Mouse (Mus musculus): ENCODE measurements at regions not wholly inside any gene's neighbourhood (a gene's known extent, or its start where the extent isn't known, plus 50 kb on each side); places are given as distances from the start of the nearest gene placed in this dataset.
A peak's percentile ranks its signal among the peaks of the same experiment; 100 is the strongest.

DNA sequence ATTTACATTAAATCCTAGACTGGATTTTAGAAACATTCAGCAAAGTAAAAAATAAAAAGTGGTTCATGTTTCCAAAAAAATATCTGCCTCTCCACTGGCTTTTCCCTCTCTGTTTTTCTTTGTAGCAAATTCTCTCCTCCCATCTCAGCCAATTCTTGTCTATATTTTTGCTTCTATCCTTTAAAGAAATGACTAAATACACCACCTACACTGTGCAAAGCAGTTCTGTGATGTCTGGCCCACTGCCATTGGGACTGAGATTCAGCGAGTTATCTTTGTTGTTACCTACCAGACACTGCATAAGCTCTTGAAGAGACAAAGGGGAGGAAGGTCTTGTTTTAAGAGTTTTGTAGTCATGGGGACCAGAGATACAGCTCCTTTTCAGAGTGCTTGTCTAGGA, 835.8 kb upstream of the Klhl29 start:
- ATAC-seq, result no peak
- no peak overlapping the region for H3K4me3 ChIP-seq (replicated peaks)
- 36% methylated on average over 1 of the region's 1 CpGs for WGBS
- H3K27me3 ChIP-seq, result no peaks in the 10 kb centered on the region
- no peaks in the 10 kb centered on the region for H3K36me3 ChIP-seq
- no peaks in the 10 kb centered on the region for H3K4me1 ChIP-seq (replicated peaks)
- H3K4me2 ChIP-seq (replicated peaks), result no peak overlapping the region
- no peak overlapping the region for H3K27ac ChIP-seq
- H3K9ac ChIP-seq (replicated peaks), result no peak overlapping the region
- H3K9me3 ChIP-seq, result no peaks in the 10 kb centered on the region

DNA sequence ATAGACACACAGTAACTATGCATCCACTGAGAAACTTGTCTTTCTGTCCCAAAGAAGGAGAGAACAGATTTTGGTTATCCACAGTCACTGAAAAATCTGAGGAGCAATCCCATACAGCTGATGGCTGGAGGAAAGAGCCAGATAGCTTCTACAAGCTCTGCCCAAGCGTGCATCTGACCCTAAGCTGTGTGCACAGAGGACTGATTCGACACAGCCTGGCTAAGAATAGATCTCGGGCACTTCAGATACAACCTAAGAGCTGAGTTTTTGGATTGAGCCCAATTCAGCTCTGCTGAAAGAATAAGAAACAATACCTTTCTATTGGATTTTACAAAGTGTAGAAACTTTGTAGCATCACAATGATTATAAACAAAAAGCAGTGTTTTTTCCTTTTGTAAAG, 813.8 kb upstream of the Klhl29 start:
- no peaks in the 10 kb centered on the region for H3K27me3 ChIP-seq
- H3K4me3 ChIP-seq (replicated peaks), result no peak overlapping the region
- no peaks in the 10 kb centered on the region for H3K36me3 ChIP-seq
- H3K9me3 ChIP-seq, result no peaks in the 10 kb centered on the region
- ATAC-seq, result no peak
- 50% methylated on average over 3 of the region's 3 CpGs for WGBS
- H3K27ac ChIP-seq, result no peak overlapping the region
- no peak overlapping the region for H3K4me2 ChIP-seq (replicated peaks)
- 0 out of 2 replicates have a peak, but pooled peaks cover 5% of the 10 kb centered on the region for H3K4me1 ChIP-seq (replicated peaks)
- H3K9ac ChIP-seq (replicated peaks), result no peak overlapping the region

DNA sequence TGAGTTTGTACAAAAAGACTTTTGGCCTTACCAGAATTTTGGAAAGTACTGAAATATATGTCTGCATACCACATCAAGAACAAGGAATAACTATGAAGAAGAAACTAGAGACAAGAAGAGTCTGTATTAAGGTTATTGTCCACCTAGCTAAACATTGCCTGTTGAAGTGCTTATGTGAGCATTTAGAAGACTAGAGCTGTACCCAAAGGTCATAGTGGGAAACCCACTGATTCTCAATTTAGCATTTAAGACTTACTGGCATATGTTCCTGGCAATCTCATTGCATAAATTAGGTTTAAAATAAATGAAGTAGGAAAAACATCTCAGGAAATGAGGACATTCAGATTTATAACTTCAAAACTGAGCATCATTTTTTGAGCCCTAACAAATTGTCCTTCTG, 793.3 kb upstream of the Klhl29 start:
- Histone ChIP-seq H3K36me3 (no peaks in the 10 kb centered on the region), H3K4me3 (replicated peaks) (no peak overlapping the region), H3K4me1 (replicated peaks) (0 out of 2 replicates have a peak, but pooled peaks cover 2% of the 10 kb centered on the region), H3K4me2 (replicated peaks) (no peak overlapping the region), H3K9me3 (no peaks in the 10 kb centered on the region), H3K27me3 (no peaks in the 10 kb centered on the region), H3K27ac (no peak overlapping the region), H3K9ac (replicated peaks) (no peak overlapping the region)
- ATAC-seq, result no peak

DNA sequence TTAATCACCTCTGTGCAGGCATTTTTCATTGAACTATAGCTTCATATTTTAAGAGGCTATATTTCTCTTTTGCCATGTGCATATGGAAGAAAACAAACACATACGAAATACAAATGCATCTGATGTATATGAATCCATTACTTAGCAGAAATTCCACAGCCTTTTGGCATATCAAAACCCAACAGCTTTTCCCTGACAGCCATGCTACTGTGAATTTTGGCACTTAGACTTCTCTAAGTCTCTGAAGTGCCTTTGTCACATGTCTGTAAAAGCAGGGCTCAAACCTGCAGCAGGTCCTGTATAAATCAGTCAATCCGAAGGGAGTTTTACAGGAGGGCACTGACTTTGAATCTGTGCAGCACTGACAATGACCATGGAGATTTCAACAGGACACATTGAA, 778.8 kb upstream of the Klhl29 start:
- Histone ChIP-seq H3K9ac (replicated peaks) (no peak overlapping the region), H3K36me3 (no peaks in the 10 kb centered on the region), H3K4me1 (replicated peaks) (no peaks in the 10 kb centered on the region), H3K4me2 (replicated peaks) (no peak overlapping the region), H3K27me3 (no peaks in the 10 kb centered on the region), H3K27ac (no peak overlapping the region), H3K9me3 (no peaks in the 10 kb centered on the region), H3K4me3 (replicated peaks) (no peak overlapping the region)
- 83% methylated on average over 2 of the region's 2 CpGs for WGBS
- no peak for ATAC-seq

DNA sequence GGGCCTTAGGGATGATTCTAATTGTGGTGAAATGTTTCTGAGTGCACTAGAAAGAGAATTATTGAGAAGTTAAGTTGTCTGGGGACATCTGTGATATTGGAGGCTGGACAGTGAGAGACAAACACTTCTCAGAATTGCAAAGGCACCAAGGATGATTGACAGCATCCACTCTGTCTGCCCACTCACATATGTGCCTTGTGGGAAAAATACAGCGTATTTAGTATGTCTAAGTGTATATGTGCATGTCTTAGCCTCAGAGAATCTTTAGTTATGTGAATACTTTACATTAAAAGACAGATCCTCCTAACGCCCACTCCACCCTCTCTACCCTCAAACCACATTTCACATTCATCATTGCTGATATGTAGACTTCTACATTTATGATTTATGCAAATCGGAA, 776.0 kb upstream of the Klhl29 start:
- Histone ChIP-seq H3K27me3 (no peaks in the 10 kb centered on the region), H3K4me2 (replicated peaks) (no peak overlapping the region), H3K4me3 (replicated peaks) (no peak overlapping the region), H3K4me1 (replicated peaks) (no peaks in the 10 kb centered on the region), H3K9ac (replicated peaks) (no peak overlapping the region), H3K36me3 (no peaks in the 10 kb centered on the region), H3K27ac (no peak overlapping the region), H3K9me3 (no peaks in the 10 kb centered on the region)
- 92% methylated on average over 3 of the region's 3 CpGs for WGBS
- no peak for ATAC-seq

DNA sequence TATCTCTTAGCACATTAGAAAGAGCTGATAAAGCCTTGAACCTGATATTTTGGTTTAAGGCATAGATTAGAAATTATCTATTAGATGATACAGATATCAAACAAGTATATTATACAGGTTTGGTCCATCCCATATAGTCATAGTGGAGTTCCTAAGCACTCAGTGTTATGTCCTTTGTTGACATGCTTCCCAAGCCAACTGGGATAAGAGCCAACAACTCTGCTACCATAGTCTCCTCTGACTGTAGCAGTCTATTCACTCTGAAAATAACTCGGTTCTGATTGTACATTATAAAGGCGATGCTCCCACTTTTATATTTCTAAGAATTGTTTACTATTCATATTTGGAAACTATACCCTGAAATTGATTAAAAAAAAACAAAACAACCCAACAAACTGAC, 757.0 kb upstream of the Klhl29 start:
- Histone ChIP-seq H3K4me3 (replicated peaks) (no peak overlapping the region), H3K27ac (no peak overlapping the region), H3K9ac (replicated peaks) (no peak overlapping the region), H3K4me2 (replicated peaks) (no peak overlapping the region), H3K4me1 (replicated peaks) (no peaks in the 10 kb centered on the region), H3K36me3 (no peaks in the 10 kb centered on the region), H3K9me3 (no peaks in the 10 kb centered on the region), H3K27me3 (no peaks in the 10 kb centered on the region)
- WGBS, result 95% methylated on average over 2 of the region's 2 CpGs
- no peak for ATAC-seq

DNA sequence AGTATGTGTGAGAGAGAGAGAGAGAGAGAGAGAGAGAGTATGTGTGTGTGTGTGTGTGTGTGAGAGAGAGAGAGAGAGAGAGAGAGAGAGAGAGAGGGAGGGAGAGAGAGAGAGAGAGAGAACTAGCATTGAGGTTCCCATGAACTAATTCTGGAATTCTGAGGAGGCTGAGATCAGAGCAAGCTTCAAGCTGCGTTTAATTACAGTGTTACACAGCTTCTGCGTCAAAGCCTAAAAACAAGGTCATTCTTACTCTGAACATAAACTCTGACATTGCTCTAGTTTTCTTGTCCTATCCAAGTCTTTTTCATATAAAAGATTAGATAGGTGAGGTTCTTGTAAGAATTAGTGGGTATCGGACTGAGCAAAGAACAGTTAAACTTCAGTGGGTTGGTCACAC, 744.1 kb upstream of the Klhl29 start:
- 91% methylated on average over 3 of the region's 3 CpGs for WGBS
- ATAC-seq, result no peak
- H3K9ac ChIP-seq (replicated peaks), result no peak overlapping the region
- no peak overlapping the region for H3K4me2 ChIP-seq (replicated peaks)
- H3K4me3 ChIP-seq (replicated peaks), result no peak overlapping the region
- no peaks in the 10 kb centered on the region for H3K36me3 ChIP-seq
- no peaks in the 10 kb centered on the region for H3K4me1 ChIP-seq (replicated peaks)
- H3K27me3 ChIP-seq, result no peaks in the 10 kb centered on the region
- no peak overlapping the region for H3K27ac ChIP-seq
- no peaks in the 10 kb centered on the region for H3K9me3 ChIP-seq

DNA sequence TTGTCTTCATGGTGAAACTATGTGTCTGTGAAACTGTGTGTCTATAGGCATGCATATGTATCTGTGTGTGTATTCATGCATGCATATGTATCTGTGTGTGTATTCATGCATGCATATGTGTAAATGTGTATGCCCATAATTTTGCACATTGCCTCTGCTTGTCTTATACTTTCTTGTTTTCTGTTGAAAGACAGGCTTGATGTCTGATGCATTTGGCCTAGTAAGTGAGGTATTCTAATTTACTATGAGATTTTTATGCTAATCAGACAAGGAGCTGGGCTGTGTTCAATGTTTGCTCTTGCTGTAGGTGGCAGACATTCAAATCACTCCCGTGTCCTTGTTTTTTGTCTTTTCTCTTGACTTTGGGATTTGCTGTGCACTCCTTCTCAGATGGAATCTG, 739.8 kb upstream of the Klhl29 start:
- Histone ChIP-seq H3K36me3 (no peaks in the 10 kb centered on the region), H3K27ac (no peak overlapping the region), H3K4me2 (replicated peaks) (no peak overlapping the region), H3K4me1 (replicated peaks) (no peaks in the 10 kb centered on the region), H3K9me3 (no peaks in the 10 kb centered on the region), H3K4me3 (replicated peaks) (no peak overlapping the region), H3K9ac (replicated peaks) (no peak overlapping the region), H3K27me3 (no peaks in the 10 kb centered on the region)
- 70% methylated on average over 1 of the region's 1 CpGs for WGBS
- ATAC-seq, result no peak

DNA sequence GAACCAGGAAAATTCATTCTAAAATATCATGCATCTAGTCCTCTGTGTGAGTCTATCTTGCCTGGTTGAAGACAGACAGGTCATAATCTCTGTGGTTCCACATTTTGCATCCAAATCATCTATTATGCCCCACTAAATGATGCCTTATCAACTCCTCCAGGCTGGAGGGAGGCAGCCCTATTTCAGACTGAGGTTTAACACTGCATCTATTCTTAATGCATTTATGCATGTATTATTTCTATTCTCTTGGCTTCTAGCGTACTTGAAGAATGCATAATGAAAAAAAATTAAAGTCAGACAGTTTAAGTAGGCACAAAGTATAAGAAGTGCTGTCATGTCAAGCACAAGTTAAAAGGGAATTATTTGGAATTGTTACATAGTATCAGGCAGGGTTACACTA, 721.8 kb upstream of the Klhl29 start:
- 50% methylated on average over 1 of the region's 1 CpGs for WGBS

DNA sequence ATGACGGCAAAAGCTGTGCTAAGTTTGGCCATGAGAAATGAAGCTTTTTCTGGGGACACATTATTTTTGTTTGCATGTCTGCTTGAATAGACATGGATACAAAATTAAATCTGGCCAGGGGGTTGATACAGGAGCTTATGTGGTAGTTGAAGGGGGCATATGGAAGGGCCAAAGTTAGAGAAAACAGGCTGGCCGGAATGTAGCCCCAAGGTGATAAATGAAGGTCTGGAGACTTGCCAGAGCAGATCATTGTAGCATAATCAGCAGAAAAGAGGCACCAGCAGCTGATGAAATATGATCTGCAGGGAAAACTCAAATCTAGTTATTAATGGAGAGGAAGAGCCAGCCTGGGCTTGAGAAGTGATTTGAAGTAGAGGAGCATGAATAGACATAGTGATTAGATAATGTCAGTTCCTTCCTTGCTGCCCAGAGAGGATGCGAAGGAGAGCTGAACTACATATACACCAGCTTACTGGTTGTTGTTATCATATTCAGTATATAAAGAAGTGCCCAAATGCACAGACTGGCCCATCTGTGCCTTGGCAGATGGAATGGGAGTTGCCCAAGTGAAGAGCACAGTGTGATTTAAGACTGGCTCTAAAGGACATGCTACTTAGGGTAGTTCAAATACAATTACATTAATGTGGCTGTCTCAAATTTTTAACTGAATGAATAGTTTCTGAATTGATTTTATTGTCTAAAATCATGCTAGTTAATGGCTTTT, 712.3 kb upstream of the Klhl29 start:
- no peak for ATAC-seq
- peak overlapping the region; percentile 36; the same call in 1 of the 2 replicates for H3K27ac ChIP-seq
- no peak overlapping the region for H3K4me3 ChIP-seq (replicated peaks)
- no peaks in the 10 kb centered on the region for H3K4me1 ChIP-seq (replicated peaks)
- H3K9me3 ChIP-seq, result no peaks in the 10 kb centered on the region
- H3K9ac ChIP-seq (replicated peaks), result no peak overlapping the region
- 66% methylated on average over 3 of the region's 3 CpGs for WGBS
- no peaks in the 10 kb centered on the region for H3K27me3 ChIP-seq
- no peak overlapping the region for H3K4me2 ChIP-seq (replicated peaks)
- H3K36me3 ChIP-seq, result no peaks in the 10 kb centered on the region

More for the DNA sequence above, 721.8 kb upstream of the Klhl29 start:
- Histone ChIP-seq H3K4me2 (replicated peaks) (no peak overlapping the region), H3K4me3 (replicated peaks) (no peak overlapping the region), H3K9ac (replicated peaks) (no peak overlapping the region), H3K4me1 (replicated peaks) (no peaks in the 10 kb centered on the region), H3K36me3 (no peaks in the 10 kb centered on the region), H3K27me3 (no peaks in the 10 kb centered on the region), H3K9me3 (no peaks in the 10 kb centered on the region), H3K27ac (no peak overlapping the region)
- 0 out of 2 replicates have a peak, but pooled peaks have one; percentile 37 for ATAC-seq

DNA sequence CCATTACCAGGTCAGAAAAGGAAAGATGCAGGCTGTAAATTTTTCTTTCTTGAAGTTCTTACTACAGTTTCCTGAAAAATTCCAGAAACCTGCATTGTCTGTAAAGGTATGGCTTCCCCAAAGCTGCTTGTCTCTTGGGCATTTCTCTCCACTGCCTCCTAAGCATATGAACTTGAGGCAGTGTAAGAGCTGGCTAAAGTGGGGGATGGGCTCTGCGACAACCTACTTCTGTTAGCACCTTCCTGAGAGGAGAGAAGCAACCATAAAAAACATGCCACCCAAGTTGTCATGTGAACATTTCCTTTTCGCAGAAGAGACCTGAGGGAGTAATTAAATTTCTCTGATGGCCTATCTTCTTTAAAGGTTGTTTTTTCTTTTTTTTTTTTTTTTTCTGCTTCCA, 711.6 kb upstream of the Klhl29 start:
- H3K4me1 ChIP-seq (replicated peaks), result no peaks in the 10 kb centered on the region
- no peak overlapping the region for H3K4me3 ChIP-seq (replicated peaks)
- no peaks in the 10 kb centered on the region for H3K27me3 ChIP-seq
- WGBS, result 79% methylated on average over 2 of the region's 2 CpGs
- no peak overlapping the region for H3K27ac ChIP-seq
- H3K9me3 ChIP-seq, result no peaks in the 10 kb centered on the region
- no peak for ATAC-seq
- no peaks in the 10 kb centered on the region for H3K36me3 ChIP-seq
- H3K9ac ChIP-seq (replicated peaks), result no peak overlapping the region
- H3K4me2 ChIP-seq (replicated peaks), result no peak overlapping the region

DNA sequence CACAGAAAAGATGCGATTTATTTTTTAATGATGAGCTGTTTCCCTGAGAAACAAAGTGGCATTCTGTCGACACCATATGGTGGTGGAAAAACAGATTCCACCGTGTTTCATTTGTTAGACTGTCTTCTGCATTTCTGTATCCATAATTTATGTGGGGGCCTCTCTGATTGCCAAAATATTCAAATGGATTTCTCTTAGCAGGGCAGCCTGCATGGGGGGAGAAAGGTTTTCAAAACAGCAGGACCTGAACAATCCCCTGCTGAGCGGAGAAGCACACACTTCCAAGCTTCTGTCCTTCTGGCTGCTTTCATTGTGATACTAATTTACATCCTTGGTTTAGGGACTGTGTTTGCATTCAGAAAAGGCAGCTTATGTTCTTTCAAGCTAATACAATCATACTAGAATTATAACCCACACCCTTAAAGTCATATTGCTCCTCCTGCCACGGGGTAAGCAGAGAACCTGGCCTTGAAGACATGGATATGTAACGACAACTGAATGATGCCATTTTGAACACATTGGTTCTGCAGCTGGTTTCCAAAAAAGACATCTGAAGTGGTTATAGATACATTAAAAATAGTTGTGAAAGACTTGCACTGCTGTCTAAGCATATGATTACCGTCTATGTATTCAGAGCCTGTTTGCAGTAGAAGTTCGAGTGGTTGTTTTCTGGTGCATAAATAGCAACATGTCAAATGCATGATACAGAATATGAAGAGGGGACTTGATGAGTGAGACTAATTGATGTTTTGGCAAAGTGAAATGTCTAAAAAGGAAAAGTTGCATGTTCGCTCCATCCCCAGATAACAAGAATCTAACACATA, 671.6 kb upstream of the Klhl29 start:
- Histone ChIP-seq H3K36me3 (no peaks in the 10 kb centered on the region), H3K9ac (replicated peaks) (no peak overlapping the region), H3K9me3 (no peaks in the 10 kb centered on the region), H3K4me1 (replicated peaks) (peaks cover 18% of the 10 kb centered on the region), H3K4me3 (replicated peaks) (no peak overlapping the region), H3K27ac (peak overlapping the region; percentile 49; the same call in 1 of the 2 replicates), H3K27me3 (no peaks in the 10 kb centered on the region), H3K4me2 (replicated peaks) (no peak overlapping the region)
- ATAC-seq, result peak; percentile 66; the same call in 1 of the 2 replicates
- 41% methylated on average over 9 of the region's 9 CpGs for WGBS

Data from midbrain, embryonic 13.5 days (tissue).